Mouse (Mus musculus) kidney, adult 11 months (tissue): ENCODE data around the gene Zc3h12c.
A peak's percentile ranks its signal among the peaks of the same experiment; 100 is the strongest.

Experiments
- DNase-seq: peaks from one replicate; pipeline ENCODE4 v3.0.0; 2022

Zc3h12c gene

DNA sequence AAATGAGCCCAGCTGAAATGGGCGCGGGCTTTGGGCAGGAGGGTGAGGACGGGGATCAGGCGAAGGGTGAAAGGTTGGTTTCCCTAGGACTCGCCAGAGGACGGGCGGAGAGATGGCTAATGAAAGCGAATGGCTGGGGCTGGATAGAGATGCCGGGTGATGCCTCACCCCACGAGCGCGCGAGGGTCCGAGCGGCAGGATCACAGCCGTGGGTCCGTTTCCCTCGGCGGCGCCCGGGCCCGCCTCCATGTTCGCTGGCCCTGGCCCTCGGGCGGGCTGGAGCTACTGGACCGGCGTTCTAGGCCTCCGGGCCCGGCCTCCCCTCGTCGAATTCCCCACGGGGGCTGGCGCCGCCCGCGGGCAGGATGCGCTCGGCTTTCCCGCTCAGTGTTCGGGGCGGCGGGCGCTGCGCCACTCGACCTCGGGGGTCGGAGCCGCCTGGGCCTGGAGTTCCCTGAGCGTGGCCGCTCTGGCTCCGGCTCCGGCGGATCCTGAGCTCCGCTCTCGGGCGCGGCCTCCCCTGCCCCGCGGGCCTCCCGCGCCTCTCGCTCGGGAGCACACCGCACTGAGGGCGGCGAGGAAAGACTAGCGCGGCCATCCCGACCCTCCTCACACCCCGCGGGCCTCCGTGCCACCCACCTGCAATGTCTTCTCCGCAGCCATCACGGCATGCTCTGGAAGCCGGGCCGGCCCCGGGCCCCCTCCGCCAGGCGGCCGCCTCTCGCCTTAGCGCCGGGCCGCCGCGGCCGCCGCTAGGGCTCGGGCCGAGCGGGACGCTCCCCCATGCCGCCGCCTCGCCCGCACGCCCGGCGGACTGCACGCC is at the start of gene Zc3h12c:
TSS of gene Zc3h12c (minus strand) at position 710 of the 823 bp plus-strand sequence.
- DNase-seq: peak; percentile 63

DNA sequence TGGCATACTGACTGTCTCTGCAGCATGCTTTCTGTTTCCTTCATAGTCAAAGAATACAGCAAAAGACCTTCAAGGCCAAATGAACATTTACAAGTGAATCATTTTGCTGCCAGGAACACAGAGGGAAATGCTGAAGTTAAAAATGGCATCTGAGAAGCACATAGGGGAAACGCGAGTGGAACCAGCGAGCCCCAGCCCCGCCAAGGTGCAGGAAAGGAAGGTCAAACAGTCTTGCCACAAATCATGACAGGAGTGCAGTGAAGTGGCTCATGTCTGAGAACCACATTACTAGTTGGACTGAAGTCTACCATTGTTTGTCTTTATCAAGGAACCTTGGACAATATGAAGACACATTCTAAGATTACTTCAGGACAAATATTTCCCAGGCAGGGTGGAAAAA is 49.3 kb upstream of the Zc3h12c start:
- DNase-seq: peak; percentile 40

DNA sequence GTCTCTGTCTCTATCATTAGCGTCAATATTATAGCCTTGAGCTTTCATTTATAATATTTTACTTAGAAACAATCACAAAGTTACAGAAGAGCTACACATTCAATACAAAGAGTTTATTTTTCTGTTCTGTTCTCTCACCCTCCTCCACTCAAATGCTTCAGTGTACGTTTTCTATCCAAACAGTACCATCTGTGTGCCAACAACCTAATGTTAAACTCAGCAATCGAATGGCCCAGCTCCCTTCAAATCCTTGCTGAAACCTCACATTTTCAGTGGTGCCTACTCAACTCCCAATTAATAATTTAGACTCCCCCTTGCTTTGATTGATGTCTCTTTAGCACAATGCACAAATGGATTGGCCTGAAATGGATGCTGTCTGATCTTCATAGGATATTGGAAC is 46.9 kb upstream of the Zc3h12c start:
- no peak for DNase-seq

DNA sequence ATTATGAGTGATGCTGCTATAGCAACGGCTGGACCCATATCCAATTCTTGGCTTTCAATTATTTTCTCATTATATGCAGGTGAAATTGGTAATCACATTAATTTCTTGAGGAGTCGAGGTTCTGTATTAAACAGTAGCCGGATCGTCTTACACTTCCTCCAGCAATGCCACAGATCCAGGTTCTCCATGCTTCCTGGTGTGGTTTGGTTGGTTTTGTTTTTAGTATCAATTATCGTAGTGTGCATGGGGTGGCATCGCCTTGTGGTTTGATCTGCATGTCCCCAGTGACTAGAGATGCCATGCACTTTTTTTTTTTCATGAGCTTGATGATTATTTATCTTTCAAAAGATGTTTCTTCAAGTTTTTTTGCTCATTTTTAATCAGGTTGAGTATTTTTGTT is 44.0 kb upstream of the Zc3h12c start:
- DNase-seq: no peak

DNA sequence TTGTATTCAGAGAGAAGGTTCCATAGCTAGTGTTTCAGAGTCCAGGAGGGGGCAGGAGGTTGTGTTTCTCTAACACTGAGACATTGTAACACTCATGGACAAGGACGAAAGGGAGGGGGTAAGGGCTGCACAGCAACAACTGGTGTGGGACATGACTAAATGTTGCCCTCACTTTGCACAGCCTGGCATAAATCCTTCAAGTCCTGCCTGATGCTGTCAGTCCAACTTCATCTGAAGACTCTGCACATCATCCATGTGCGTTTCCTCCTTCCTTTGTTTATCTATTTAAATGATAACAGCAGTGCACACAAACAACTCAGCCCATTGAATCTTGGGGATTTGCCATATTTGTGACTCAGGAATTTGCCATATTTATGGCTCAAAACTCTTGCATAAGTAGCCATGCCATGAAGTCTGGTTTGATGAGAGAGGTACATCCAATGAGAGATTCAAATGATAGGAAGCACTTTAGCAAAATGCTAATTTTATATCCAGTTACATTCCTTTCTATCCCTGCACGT is 40.2 kb upstream of the Zc3h12c start:
- no peak for DNase-seq

DNA sequence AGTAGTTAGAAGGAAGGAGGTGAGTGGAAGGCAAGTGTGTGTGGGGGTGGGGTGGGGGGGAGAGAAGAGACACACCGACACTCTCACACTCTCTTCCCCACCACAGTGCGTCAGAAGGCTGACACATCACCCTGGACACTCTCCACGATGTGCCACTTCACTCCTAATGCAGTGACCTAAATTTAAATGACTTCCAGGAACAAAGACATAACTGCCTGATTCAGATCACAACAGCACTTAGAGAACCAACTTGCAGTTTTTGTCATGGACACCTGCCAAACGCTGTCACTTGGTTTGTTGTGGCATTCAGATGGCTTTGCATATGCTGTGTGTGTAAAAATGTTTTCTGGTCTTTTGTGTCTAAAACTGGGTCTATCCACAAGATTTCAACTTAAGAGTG is 34.8 kb upstream of the Zc3h12c start:
- DNase-seq: no peak

DNA sequence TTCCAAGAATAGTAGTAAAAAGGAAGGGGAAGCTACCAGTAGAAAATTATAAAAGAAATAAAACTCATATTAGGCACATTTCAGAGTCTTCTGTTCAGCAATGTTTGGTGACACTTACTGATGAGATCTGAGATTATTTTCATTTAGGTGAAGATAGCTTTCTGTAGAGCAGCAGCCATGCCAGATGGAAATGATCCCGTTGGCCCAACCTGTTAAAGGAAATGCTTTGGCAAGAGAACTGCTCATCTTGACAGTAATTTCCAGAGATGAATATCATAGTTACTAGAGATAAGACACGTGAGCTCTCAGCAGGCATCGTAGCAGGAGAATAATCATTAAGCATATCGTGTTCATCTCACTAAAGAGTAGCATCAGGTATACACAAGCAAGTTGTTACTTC is 31.9 kb upstream of the Zc3h12c start:
- no peak for DNase-seq

DNA sequence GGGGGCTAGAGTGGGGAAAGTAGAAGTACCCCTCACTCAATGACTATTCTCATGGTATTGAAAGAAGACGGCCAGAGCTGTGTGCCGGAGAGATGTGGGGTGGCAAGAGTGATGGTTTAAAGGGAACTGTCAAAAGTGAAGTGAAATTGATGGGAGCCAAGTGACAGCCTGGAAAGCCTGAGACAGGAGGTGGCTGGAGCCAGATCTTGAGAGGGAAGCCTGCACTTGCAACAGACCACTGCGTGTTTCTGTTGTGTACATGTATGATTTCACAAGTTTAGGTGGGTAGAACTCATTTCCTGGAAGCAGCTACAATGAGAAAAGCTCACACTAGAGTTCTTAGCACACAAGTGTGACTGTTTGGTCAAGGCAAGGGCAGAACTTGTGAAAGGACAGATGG is 27.5 kb upstream of the Zc3h12c start:
- no peak for DNase-seq

DNA sequence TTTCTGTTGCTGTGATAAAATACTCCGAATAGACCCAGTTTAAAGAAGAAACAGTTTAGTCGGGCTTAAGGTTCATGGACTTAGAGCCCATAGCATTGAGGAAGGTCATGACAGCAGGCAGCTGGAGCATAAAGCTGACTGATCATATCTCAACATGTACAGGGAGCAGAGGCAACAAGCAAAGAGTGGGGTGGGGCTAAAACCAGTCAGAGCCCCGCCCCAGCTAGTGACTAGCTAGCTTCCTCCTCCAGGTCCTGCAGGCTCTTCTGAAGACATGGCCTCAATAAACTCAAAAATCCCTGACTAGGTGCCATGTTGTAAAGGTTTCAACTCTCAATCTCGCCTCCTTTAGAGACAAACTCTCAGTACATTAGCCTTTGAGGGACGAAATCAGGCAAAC is 25.5 kb upstream of the Zc3h12c start:
- DNase-seq: no peak

DNA sequence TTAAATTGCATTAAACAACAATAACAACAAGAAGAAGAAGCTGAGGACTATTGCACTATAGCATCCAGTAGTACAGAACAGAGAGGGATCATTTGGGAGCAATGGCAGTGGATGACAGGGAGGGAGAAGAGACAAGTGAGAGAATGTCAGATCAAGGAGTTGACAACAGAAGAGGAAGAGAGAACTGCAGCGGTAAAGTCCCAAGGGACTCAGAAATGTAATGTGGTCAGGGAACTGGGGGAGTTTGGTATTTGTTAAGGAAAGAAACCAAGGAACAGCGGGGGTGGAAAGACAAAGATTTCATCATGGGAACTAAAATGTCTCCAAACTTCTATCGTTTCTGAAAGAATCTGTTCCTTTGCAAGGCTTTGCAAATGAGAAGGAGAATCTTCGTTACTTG is 22.5 kb upstream of the Zc3h12c start:
- DNase-seq: no peak

DNA sequence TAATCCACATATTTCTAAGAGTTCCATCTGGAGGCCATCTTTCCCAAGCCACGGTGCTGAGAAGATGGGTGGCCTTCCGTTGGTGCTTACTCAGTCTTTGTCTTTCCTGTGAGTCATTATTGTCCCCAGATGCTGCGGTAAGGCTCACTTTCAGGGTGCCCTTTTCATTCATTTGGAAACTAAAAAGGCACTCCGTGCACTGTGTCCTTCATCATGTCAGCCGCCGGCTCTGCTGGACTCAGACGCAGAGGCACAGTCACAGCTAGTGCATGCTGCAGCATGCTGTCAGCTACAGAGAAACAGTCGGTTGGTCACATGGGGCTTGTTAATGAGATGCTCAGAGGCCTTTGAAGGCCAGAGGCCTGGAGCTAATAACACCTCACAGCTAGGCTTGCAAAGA is 19.7 kb upstream of the Zc3h12c start:
- DNase-seq: no peak

DNA sequence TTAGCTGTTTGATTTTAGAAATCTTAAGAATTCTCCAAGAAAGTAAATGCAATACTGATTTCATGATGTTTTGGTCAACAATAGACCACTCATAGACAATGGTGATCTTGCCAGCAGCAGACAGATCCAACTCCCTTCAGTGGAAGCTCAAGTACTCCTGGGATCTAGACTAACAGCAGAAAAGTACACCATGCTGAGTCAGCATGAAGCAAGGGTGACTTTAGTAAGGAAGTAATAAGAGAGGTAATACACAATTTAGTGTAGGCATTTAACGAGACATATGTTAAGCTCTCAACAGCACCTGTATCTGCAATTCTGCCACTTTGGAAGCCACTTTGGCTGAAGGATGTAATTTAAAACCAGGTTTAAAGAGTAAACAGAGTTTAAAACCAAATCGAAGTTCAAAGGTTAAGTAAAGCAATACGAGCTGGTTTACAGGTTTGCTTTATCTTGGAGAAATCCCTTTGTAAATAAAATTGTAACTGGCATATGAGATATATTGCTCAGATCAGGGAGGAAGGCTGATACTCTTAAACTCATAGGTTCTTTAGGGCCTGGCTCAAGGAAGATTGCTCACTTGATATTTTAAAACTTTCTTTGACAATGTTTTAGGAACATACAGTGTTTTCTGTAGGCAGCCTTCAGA is 18.0 kb upstream of the Zc3h12c start:
- DNase-seq: no peak

DNA sequence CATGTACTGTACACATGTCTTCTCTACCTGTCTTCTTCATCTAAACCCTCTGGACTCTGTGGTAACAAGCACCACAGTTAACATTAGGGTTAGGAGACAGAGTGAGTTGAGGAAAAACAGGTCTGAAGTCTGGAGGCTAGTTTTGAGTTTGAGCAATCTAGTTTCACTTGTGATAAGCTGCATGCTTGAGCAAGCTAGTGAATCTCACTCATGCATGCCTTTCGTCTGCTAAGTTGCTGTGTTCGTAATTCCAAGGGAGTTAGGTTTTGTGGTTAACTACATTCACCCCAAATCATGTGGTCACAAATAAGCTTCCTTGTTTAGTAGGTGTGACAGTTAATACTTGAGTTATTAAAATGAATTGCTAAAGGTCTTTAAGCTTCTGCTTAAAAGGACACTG is 13.0 kb upstream of the Zc3h12c start:
- no peak for DNase-seq

DNA sequence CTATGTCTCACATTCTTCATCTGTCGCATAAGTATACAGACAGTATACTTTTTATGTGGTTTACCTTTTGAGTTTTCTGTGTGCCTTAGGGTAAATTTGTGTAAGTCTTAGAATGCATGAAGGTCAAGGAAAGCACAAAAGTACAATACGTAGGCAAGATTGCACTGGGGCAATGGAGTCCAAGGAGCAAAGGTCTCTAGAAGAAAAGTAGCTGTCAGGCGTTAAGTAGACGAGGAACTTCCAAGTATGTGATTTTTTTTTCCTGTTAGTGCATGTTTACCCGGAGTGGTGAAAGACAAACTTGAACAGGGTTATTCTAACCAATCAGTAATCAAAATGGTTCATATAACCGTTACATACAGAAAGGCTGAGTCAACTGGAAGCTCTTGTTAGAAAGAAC is 12.5 kb upstream of the Zc3h12c start:
- DNase-seq: peak; percentile 41

DNA sequence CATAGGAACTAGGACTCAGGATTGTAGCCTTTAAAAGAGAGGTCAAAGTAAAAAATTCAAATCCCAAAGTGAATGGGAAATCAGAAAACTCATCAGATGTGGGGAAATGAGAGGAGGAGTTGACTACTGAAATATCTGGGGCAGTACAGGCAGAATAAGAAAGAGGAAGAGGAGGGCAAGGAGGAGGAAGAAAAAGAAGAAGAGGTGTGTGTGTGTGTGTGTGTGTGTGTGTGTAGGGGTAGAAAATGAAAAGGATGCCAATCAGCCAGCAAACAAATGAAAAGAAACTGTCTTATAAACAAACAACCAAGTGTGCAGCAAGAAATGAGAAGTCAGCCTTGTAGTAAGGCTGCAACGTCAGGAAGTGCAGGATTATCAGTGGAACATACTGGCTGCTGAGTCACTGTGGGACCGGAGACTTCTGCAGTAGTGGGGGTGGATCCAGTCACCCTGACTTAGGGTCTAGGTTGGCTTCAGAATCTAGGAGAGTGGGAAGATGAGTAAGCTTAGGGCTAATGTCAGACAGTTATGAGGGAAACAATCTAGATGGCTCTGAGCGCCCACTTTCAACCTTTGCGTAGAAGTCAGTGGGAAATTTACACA is 7.0 kb upstream of the Zc3h12c start:
- no peak for DNase-seq

DNA sequence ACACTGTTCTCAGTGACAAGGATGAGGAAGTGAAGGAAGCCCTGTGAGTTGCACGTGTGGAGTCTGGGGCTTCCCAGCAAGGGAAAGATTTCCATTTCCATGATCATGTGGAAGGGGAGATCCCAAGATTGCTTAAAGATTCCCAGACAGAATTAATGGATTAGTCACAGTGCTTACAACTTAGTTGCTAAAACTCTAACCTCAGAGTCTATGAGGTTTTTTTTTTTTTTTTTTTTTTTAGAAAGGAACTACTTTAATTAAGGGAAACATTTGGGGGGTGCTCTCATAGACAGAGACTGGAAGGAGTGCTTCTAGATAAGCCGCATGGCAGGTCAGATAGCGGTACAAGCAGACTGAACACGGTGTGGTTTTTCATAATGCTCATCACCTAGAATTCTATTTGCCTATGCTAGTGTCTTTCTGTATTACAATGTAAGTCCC is 6.3 kb upstream of the Zc3h12c start:
- DNase-seq: no peak

DNA sequence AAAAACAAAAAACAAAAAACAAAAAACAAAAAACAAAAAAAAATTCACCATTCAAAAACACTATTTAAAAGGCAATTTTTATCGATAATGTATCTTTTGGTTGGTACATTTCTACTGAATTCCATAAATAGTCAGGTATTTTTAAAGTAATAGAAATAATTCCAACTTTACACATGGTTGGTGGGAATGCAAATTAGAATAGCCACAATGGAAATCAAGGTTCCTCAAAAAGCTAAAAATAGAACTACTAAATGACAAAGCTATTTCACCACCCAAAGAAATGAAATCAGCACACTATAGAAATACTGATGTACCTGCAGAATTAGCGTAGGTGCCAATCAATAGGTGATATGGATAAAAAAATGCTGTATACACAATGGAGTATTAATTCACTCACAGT is 5.6 kb upstream of the Zc3h12c start:
- DNase-seq: no peak

DNA sequence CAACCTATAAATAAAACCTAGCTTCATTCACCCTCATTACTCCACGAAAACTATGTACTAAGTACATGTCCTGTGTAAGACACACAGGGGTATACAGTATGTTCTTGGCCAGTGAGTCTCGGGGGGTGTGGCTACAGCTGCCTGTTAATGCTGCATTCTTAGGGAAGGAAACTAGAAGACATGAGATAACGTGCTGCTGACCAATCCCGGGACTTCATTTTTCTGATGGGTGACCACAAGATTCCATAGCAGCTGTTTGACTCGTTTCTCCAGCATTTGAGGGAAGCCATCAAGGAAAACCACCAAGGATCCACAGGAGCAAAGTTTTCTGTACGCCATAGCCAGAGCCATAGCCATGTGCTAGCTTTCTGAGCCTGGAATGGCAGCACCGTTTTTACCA is 4.2 kb upstream of the Zc3h12c start:
- no peak for DNase-seq

DNA sequence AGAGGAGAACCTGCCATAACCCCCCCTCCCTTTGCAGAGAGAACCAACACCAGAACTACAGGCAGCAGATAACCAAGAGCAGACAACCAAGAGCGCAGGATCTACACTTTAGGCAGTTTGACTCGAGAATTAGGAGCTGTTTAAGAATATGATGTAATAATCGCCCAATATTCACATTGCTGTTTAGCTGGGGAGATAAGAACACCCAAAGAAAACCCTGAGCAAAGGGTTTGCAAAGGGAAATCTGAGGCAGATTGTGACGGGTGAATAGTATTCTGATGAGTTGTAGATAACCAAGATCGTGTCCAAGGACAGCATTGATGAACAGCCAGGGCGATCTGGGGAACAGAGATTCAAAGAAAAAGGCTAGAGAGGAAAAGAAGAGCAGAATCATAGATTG is 2.3 kb upstream of the Zc3h12c start:
- no peak for DNase-seq

DNA sequence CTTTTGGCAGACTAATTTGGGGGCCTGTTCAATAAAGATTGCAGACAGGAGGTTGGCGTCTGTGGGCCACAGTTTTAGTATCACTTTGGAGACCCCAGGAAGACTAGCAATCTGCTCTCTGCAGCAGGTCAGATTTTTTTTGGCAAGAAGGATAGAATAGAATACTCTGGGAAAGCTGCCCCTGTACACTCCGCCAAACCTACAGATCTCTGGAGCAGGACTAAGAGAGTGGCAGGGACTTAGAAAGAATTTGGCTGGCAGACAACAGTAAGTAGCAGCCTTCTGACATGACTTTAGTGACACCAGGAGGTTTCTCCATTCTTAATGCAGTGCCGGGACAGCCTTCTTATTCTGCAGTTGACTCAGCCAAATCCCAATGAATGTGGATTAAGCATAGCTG is 1.8 kb upstream of the Zc3h12c start:
- no peak for DNase-seq

DNA sequence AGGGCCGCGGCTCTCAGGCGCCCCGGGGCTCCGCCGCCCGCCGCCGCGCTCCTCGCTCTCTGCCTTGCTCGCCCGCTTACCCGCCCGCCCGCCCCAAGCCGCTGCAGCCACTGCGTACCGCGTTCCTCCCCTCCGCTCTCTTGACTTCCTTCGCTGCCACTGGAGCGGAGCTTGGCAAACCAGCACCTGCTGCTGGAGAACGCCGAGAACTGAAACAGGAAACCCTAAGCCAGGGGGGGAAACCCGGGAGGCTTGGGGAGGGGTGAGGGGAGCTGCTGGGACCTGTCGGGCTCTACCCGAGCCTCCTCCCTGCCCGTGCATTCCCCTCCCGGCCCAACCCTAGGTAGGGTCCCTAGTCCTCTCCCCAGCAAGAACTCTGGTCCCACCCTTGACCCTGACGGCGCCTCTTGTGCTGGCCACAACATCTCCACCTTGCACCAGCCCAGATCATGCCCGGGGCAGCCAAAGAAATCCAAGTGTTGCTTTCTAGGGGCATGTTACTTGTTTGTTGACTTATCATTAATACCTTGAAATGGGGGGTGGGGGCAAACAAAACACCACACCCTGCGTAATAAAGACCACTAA is 406 bp upstream of the Zc3h12c start:
- DNase-seq: peak; percentile 86

DNA sequence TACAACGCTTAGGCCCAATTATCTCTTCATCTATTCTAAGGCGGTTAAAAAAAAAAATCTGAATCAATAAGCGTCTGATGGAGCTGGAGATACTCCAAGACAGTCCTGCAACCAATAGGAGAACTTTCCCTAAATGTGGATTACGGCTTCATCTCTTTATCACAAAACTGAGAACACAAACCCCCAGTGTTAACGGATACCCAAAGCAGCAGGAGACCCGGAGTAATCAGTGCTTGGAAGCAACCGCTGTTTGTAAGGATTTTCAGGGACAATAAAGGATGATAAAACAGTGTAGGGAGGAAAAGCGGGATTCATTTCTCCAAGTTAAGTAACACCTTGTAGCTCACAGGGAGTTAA is 888 bp downstream of the Zc3h12c start:
- no peak for DNase-seq

DNA sequence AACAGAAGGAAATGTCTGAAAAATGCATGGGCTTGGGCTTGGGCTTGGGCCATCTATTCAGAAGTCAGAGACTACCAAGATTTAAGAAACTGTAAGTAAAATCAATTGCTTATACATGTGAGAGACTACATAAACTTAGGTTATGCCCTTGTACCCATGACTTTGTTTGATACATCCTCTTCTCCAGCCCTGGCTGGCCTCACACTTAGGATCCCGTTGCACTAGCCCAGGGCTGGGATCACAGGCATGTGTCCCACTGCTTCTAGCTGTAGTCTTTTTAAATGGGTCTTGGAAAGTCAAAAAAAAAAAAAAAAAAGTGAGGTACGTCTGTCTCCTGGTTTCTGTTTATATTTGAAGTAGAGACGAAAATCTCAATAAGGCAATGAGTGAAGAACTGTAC is 1.3 kb downstream of the Zc3h12c start:
- no peak for DNase-seq

DNA sequence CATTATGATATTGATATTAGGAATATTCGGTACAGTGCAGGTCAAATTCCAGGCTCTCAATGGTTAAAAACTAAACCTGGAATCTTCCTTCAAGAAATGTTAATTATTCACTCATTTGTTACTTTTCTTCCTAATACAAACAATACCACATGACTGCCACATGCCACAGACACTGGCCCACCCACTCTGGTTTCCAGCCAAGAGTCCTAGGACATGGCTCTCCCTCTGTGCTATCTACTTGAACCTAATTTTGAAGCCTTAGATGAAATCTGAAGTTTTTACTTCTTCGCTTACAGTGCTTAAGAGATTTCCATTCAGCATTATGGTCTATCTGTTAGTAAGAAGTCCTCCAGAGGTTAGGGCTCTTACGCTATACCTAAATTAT is 2.7 kb downstream of the Zc3h12c start:
- DNase-seq: peak; percentile 91
